Mouse (Mus musculus): ENCODE results near the gene Sp2. TPM values are rescaled to one million over a fixed set of nuclear protein-coding genes. Genes with fewer than 3 reads are reported as not detected.

Sp2 gene
- polyA plus RNA-seq, 1 experiment from 2014 or later: 15.2 TPM

- DNase-seq (ENCODE audit: low spot score) (no peak), ATAC-seq (ENCODE audit: low read depth) (no peak)
- Histone ChIP-seq H3K9ac (ENCODE audit: low read depth, low read length) (no peak overlapping the region), H3K4me3 (ENCODE audit: low read depth, low read length) (no peak overlapping the region), H3K9me3 (ENCODE audit: control insufficient read depth, low read length) (no peaks in the 10 kb centered on the region), H3K27me3 (replicated peaks; ENCODE audit: control insufficient read depth, insufficient read depth, low read length) (peaks cover 3% of the 10 kb centered on the region; the same call in 1 of the 2 replicates), H3K4me1 (ENCODE audit: control insufficient read depth, insufficient read depth, low read length) (no peaks in the 10 kb centered on the region), H3K36me3 (ENCODE audit: control insufficient read depth, insufficient read depth, low read length) (no peaks in the 10 kb centered on the region), H3K27ac (replicated peaks; ENCODE audit: low read depth, low read length) (no peak overlapping the region), H3K4me2 (ENCODE audit: low read depth, low read length) (no peak overlapping the region)
- WGBS: 85% methylated on average over 12 of the region's 12 CpGs
Measured at GRCm38 (mm10) chr11:96925469-96926148, 57.1 kb downstream of the Sp2 start.

GRCm38 (mm10) chr11:96924861-96925260, 57.9 kb downstream of the Sp2 start:
- Histone ChIP-seq H3K27ac (replicated peaks; ENCODE audit: low read depth, low read length) (no peak overlapping the region), H3K4me1 (ENCODE audit: control insufficient read depth, insufficient read depth, low read length) (no peaks in the 10 kb centered on the region), H3K27me3 (replicated peaks; ENCODE audit: control insufficient read depth, insufficient read depth, low read length) (peaks cover 3% of the 10 kb centered on the region; the same call in 1 of the 2 replicates), H3K9me3 (ENCODE audit: control insufficient read depth, low read length) (no peaks in the 10 kb centered on the region), H3K4me2 (ENCODE audit: low read depth, low read length) (no peak overlapping the region), H3K36me3 (ENCODE audit: control insufficient read depth, insufficient read depth, low read length) (no peaks in the 10 kb centered on the region), H3K9ac (ENCODE audit: low read depth, low read length) (no peak overlapping the region), H3K4me3 (ENCODE audit: low read depth, low read length) (no peak overlapping the region)
- ATAC-seq (ENCODE audit: low read depth): no peak
- 75% methylated on average over 11 of the region's 11 CpGs for WGBS
- DNase-seq (ENCODE audit: low spot score): no peak

GRCm38 (mm10) chr11:96919003-96919402, 63.8 kb downstream of the Sp2 start:
- DNase-seq (ENCODE audit: low spot score) (no peak), ATAC-seq (ENCODE audit: low read depth) (no peak)
- Histone ChIP-seq H3K9me3 (ENCODE audit: control insufficient read depth, low read length) (no peaks in the 10 kb centered on the region), H3K4me2 (ENCODE audit: low read depth, low read length) (no peak overlapping the region), H3K4me3 (ENCODE audit: low read depth, low read length) (no peak overlapping the region), H3K27me3 (replicated peaks; ENCODE audit: control insufficient read depth, insufficient read depth, low read length) (no peaks in the 10 kb centered on the region), H3K27ac (replicated peaks; ENCODE audit: low read depth, low read length) (no peak overlapping the region), H3K36me3 (ENCODE audit: control insufficient read depth, insufficient read depth, low read length) (no peaks in the 10 kb centered on the region), H3K4me1 (ENCODE audit: control insufficient read depth, insufficient read depth, low read length) (peaks cover 8% of the 10 kb centered on the region), H3K9ac (ENCODE audit: low read depth, low read length) (no peak overlapping the region)
- WGBS: 51% methylated on average over 6 of the region's 6 CpGs

- DNase-seq (ENCODE audit: low spot score): no peak
- H3K4me3 ChIP-seq (ENCODE audit: low read depth, low read length): no peak overlapping the region
- WGBS: 89% methylated on average over 6 of the region's 6 CpGs
Measured at GRCm38 (mm10) chr11:96917415-96917814, 65.3 kb downstream of the Sp2 start.

GRCm38 (mm10) chr11:96916885-96917396, 65.8 kb downstream of the Sp2 start:
- no peaks in the 10 kb centered on the region for H3K9me3 ChIP-seq (ENCODE audit: control insufficient read depth, low read length)
- no peak for DNase-seq (ENCODE audit: low spot score)
- H3K9ac ChIP-seq (ENCODE audit: low read depth, low read length): peak overlapping the region; percentile 41; the same call in 1 of the 2 replicates
- peaks cover 3% of the 10 kb centered on the region for H3K36me3 ChIP-seq (ENCODE audit: control insufficient read depth, insufficient read depth, low read length)
- peaks cover 8% of the 10 kb centered on the region for H3K4me1 ChIP-seq (ENCODE audit: control insufficient read depth, insufficient read depth, low read length)
- H3K27ac ChIP-seq (replicated peaks; ENCODE audit: low read depth, low read length): no peak overlapping the region
- H3K27me3 ChIP-seq (replicated peaks; ENCODE audit: control insufficient read depth, insufficient read depth, low read length): no peaks in the 10 kb centered on the region
- H3K4me2 ChIP-seq (ENCODE audit: low read depth, low read length): peak overlapping the region; percentile 50
- peak; percentile 1; the same call in 1 of the 2 replicates for ATAC-seq (ENCODE audit: low read depth)
- WGBS: 30% methylated on average over 13 of the region's 13 CpGs
- peak overlapping the region; percentile 35 for H3K4me3 ChIP-seq (ENCODE audit: low read depth, low read length)

More at GRCm38 (mm10) chr11:96917415-96917814, 65.3 kb downstream of the Sp2 start:
- Histone ChIP-seq H3K4me1 (ENCODE audit: control insufficient read depth, insufficient read depth, low read length) (peaks cover 8% of the 10 kb centered on the region), H3K36me3 (ENCODE audit: control insufficient read depth, insufficient read depth, low read length) (no peaks in the 10 kb centered on the region), H3K27me3 (replicated peaks; ENCODE audit: control insufficient read depth, insufficient read depth, low read length) (no peaks in the 10 kb centered on the region), H3K9ac (ENCODE audit: low read depth, low read length) (no peak overlapping the region), H3K9me3 (ENCODE audit: control insufficient read depth, low read length) (no peaks in the 10 kb centered on the region), H3K4me2 (ENCODE audit: low read depth, low read length) (no peak overlapping the region), H3K27ac (replicated peaks; ENCODE audit: low read depth, low read length) (no peak overlapping the region)
- no peak for ATAC-seq (ENCODE audit: low read depth)

- H3K27ac ChIP-seq (replicated peaks; ENCODE audit: low read depth, low read length): peak within 1 kb of the TSS; percentile 72
- under 1% methylated on average over 48 of the region's 55 CpGs for WGBS
- H3K4me1 ChIP-seq (ENCODE audit: control insufficient read depth, insufficient read depth, low read length): peaks cover 8% of the 10 kb centered on the region
Measured at GRCm38 (mm10) chr11:96916044-96916884, 66.5 kb downstream of the Sp2 start, which contains the start of gene Cdk5rap3. Gene Cdk5rap3 (minus strand): TSS chr11:96916496.

GRCm38 (mm10) chr11:96912682-96913081, 70.1 kb downstream of the Sp2 start:
- Histone ChIP-seq H3K4me1 (ENCODE audit: control insufficient read depth, insufficient read depth, low read length) (peaks cover 8% of the 10 kb centered on the region), H3K9me3 (ENCODE audit: control insufficient read depth, low read length) (no peaks in the 10 kb centered on the region), H3K36me3 (ENCODE audit: control insufficient read depth, insufficient read depth, low read length) (peaks cover 34% of the 10 kb centered on the region), H3K4me2 (ENCODE audit: low read depth, low read length) (no peak overlapping the region), H3K27ac (replicated peaks; ENCODE audit: low read depth, low read length) (no peak overlapping the region), H3K4me3 (ENCODE audit: low read depth, low read length) (no peak overlapping the region), H3K9ac (ENCODE audit: low read depth, low read length) (no peak overlapping the region), H3K27me3 (replicated peaks; ENCODE audit: control insufficient read depth, insufficient read depth, low read length) (no peaks in the 10 kb centered on the region)
- WGBS: 84% methylated on average over 11 of the region's 11 CpGs
- DNase-seq (ENCODE audit: low spot score) (no peak), ATAC-seq (ENCODE audit: low read depth) (no peak)

More at GRCm38 (mm10) chr11:96916044-96916884, 66.5 kb downstream of the Sp2 start, which contains the start of gene Cdk5rap3:
- ATAC-seq (ENCODE audit: low read depth) (peak; percentile 98), DNase-seq (ENCODE audit: low spot score) (peak; percentile 99)
- Histone ChIP-seq H3K36me3 (ENCODE audit: control insufficient read depth, insufficient read depth, low read length) (peaks cover 10% of the 10 kb centered on the region), H3K27me3 (replicated peaks; ENCODE audit: control insufficient read depth, insufficient read depth, low read length) (no peaks in the 10 kb centered on the region), H3K4me3 (ENCODE audit: low read depth, low read length) (peak within 1 kb of the TSS; percentile 70), H3K4me2 (ENCODE audit: low read depth, low read length) (peak within 1 kb of the TSS; percentile 79), H3K9me3 (ENCODE audit: control insufficient read depth, low read length) (no peaks in the 10 kb centered on the region), H3K9ac (ENCODE audit: low read depth, low read length) (peak within 1 kb of the TSS; percentile 78)

GRCm38 (mm10) chr11:96910003-96910402, 72.8 kb downstream of the Sp2 start:
- ATAC-seq (ENCODE audit: low read depth): peak; percentile 80
- Histone ChIP-seq H3K9ac (ENCODE audit: low read depth, low read length) (no peak overlapping the region), H3K27ac (replicated peaks; ENCODE audit: low read depth, low read length) (no peak overlapping the region), H3K4me3 (ENCODE audit: low read depth, low read length) (no peak overlapping the region), H3K9me3 (ENCODE audit: control insufficient read depth, low read length) (no peaks in the 10 kb centered on the region), H3K36me3 (ENCODE audit: control insufficient read depth, insufficient read depth, low read length) (peaks cover 50% of the 10 kb centered on the region), H3K27me3 (replicated peaks; ENCODE audit: control insufficient read depth, insufficient read depth, low read length) (no peaks in the 10 kb centered on the region), H3K4me1 (ENCODE audit: control insufficient read depth, insufficient read depth, low read length) (peaks cover 1% of the 10 kb centered on the region), H3K4me2 (ENCODE audit: low read depth, low read length) (no peak overlapping the region)
- DNase-seq (ENCODE audit: low spot score): peak; percentile 88
- WGBS: 23% methylated on average over 7 of the region's 7 CpGs
